Mouse (Mus musculus) left cerebral cortex, adult 2 months (tissue): ENCODE results near the gene Maob. TPM values are rescaled to one million over a fixed set of nuclear protein-coding genes. Genes with fewer than 3 reads are reported as not detected.

ENCODE experiments used
- DNase-seq, 2 experiments: peaks; one replicate each; pipeline ENCODE4 v3.0.0; 2021 to 2022; ENCODE audit warnings: low spot score in 2 of 2, mixed read lengths in 1 of 2; ENCODE audit errors: extremely low spot score in 1 of 2
- H3K27ac ChIP-seq: fragments of 200-600 bp; 2 replicates; pipeline ENCODE4 v1.8.1; 2022
- H3K4me3 ChIP-seq: fragments of 200-600 bp; 2 replicates; pipeline ENCODE4 v1.8.1; 2022
- CTCF ChIP-seq: fragments of 200-600 bp; IDR thresholded peaks from 2 replicates; pipeline ENCODE4 v1.8.1; 2022; ENCODE audit warnings: antibody characterized with exemption, mild to moderate bottlenecking, moderate library complexity
- intact Hi-C: fragments of 180-260 bp; cut with DNase I; formaldehyde crosslinking; loops from one replicate; pipeline ENCODE4 v1.15.1; 2025
- total RNA-seq, 2 experiments: library from RNA; stranded (reverse); gene quantifications; 2 replicates each; pipeline ENCODE4 v1.2.3; 2021

The Maob gene
- total RNA-seq, 2 experiments from 2014 or later = 13.7 to 16.4 TPM

- DNase-seq = no peak
- intact Hi-C loops = no loop called here
- H3K27ac ChIP-seq = no peak overlapping the region
- TF ChIP-seq CTCF = no peak
- H3K4me3 ChIP-seq = no peak overlapping the region
Measured at GRCm38 (mm10) chrX:16748932-16749331, 68.2 kb downstream of the Maob start.

- no peak for TF ChIP-seq CTCF
- H3K4me3 ChIP-seq = no peak overlapping the region
- intact Hi-C loops = no loop called here
Measured at GRCm38 (mm10) chrX:16714033-16714432, 103.1 kb downstream of the Maob start.

GRCm38 (mm10) chrX:16706094-16706493 is 111.1 kb downstream of the Maob start:
- no peak for DNase-seq
- intact Hi-C loops = no loop called here
- TF ChIP-seq CTCF = no peak
- no peak overlapping the region for H3K4me3 ChIP-seq
- H3K27ac ChIP-seq = no peak overlapping the region

More at GRCm38 (mm10) chrX:16714033-16714432, 103.1 kb downstream of the Maob start:
- no peak for DNase-seq
- H3K27ac ChIP-seq = no peak overlapping the region

Other genes starting within 250 kb of the Maob start
- 10 to 100 TPM; 15.7 to 17.1 TPM for gene Maoa, start 197.7 kb downstream of the Maob start, total RNA-seq
- gene Ndp, start 94.4 kb upstream of the Maob start, total RNA-seq = 1 to 10 TPM; 7.6 to 8.1 TPM